1 mouse cellular context compared by ENCODE assay signal in the genomic region with DNA sequence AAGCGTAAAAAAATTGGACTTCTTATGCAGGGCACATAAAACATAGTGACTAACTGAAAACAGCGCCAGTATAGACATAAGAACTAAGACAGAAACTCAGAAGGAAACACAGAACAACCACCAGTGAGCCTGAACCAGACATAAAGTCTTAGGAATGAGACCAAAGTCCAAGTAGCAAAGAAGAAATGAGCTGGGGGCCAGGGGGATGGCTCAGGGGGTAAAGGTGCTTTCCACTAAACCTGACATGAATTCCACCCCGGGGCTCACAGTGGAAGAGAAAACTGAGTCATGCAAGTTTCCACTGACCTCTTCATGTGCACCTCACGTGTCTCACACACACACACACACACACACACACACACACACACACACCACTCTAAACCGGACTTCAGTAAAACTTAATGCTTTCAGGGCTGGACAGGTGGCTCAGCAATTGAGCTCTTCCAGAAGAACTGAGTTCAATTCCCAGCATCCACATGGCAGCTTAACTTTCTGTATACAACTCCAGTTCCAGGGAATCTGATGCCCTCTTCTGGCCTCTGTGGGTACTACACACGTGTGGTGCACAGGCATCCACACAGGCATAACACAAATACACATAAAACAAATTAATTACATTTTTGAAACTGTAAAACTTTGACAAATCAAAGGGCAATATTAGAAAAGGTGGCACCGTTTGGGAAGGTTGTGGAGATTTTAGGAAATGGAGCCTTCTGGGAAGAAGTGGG.
TF ChIP-seq lines count a peak whose summit lies in the region.

No protein-coding gene starts in this region.

TF ChIP-seq in ES-E14, 5 proteins besides CTCF, POLR2A, EP300 and RAD21:
- peak; percentile 11; the same call in 1 of the 2 replicates for TF ChIP-seq ZC3H11A (IDR thresholded peaks at IDR 0.05; ENCODE audit: borderline replicate concordance, low read depth, low read length)
- TF ChIP-seq HCFC1 (IDR thresholded peaks at IDR 0.05; ENCODE audit: borderline replicate concordance, insufficient read depth, low read length): no peak
TF ChIP-seq in ES-E14: peak in this region for 1.
